Mouse (Mus musculus) ES-E14 (cell line): ENCODE measurements around the gene Ranbp1.

ENCODE experiments used
- CHD2 ChIP-seq: IDR thresholded peaks from 2 replicates; pipeline ENCODE4 v1.6.1; 2014; ENCODE audit warnings: mild to moderate bottlenecking, low read depth, low read length, inconsistent platforms
- ZNF384 ChIP-seq: IDR thresholded peaks from 2 replicates; pipeline ENCODE4 v1.6.1; 2012; ENCODE audit warnings: low read depth, low read length, inconsistent platforms

- TF ChIP-seq CHD2: no peak
- no peak for TF ChIP-seq ZNF384
Observed at GRCm38 (mm10) chr16:18288581-18289061, 40.1 kb upstream of the Ranbp1 start.
